Mouse (Mus musculus) kidney, adult 2 months (tissue): ENCODE measurements at regions not wholly inside any gene's neighbourhood (a gene's known extent, or its start where the extent isn't known, plus 50 kb on each side); places are given as distances from the start of the nearest gene placed in this dataset.

Experiments used
- CTCF ChIP-seq: fragments of 200-500 bp; conservative IDR thresholded peaks from 2 replicates; pipeline ENCODE4 v1.5.1; 2011; ENCODE audit warnings: low read depth, mild to moderate bottlenecking, control low read depth, low read length, moderate library complexity, mixed read lengths; ENCODE audit not compliant: insufficient read depth, insufficient read length
- POLR2A ChIP-seq: fragments of 200-500 bp; IDR thresholded peaks from one replicate; pipeline ENCODE4 v1.6.1; 2011; ENCODE audit warnings: low read depth, low read length, control low read depth

DNA sequence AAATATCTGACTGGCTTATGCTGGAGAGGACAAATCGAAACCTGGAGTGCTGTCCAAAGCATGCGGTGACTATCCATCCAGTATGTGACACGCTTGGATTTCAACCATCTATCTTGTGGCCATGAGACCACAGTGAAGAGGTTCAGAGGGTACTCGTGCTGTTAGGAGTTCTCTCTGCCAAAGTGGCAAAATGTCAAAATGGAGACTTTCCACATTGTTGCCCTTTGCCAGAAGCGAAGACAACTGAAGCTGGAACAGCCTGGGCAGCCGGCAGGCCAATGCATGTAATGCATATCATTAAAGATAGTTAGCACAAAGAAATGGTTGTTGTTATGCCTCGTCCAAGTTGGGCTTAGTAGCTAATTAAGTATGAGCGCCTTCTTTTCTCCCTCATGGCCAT, 118.0 kb upstream of the Map3k1 start:
- TF ChIP-seq CTCF (no peak), POLR2A (no peak)
